Mouse (Mus musculus) gastrocnemius, postnatal 36 days (tissue): Measurements from ENCODE around the gene Tprg. TPM values are rescaled to one million over a fixed set of nuclear protein-coding genes. Genes with fewer than 3 reads are reported as not detected.
A peak's percentile ranks its signal among the peaks of the same experiment; 100 is the strongest.

ENCODE experiments used
- DNase-seq, 2 experiments: peaks; one replicate each; pipeline ENCODE4 v3.0.0; 2022
- intact Hi-C: fragments of 180-260 bp; cut with DNase I; formaldehyde crosslinking; loops from one replicate; pipeline ENCODE4 v1.15.1; 2025
- total RNA-seq, 2 experiments: library from RNA; stranded (reverse); gene quantifications; 2 replicates each; pipeline ENCODE4 v1.2.3; 2021

Gene Tprg
- total RNA-seq, 2 experiments from 2014 or later: not detected

DNA sequence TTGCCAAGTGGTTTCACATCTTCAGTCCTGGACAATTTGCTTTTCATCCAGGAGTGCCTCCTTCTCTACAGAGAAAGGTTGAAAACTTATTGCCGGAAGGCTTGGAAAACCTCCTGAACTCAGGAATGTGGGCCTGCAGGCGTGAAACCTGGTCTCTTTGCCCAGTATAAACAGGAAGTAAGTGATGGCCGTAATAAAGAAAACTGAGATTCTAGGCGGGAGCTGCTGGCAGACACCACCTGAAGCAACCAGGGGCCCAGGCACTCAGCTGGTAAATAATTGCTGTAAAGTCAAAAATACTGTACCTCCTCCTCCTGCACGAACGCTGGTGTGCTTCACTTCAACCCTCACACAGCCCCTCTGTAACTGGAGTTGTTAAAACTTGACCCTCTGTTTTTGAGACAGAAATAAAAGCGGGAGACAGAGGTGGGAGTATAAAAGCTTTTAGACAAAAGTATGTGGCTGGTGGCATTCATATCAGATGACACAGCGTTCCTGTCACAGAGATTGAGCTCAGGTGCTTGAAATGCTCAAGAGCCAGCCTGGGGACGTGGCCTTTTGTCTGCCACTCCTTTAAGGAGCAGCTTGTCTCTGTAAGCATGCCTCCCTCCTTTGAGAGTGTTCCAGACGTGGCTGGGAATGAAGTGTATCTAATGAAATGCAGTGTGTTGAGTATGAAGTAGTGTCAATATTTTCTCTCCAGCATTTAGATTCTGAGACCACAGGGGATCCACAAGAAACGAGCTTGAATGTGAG is 131.4 kb downstream of the Tprg start:
- DNase-seq: no peak
- intact Hi-C loops: no loop called here

DNA sequence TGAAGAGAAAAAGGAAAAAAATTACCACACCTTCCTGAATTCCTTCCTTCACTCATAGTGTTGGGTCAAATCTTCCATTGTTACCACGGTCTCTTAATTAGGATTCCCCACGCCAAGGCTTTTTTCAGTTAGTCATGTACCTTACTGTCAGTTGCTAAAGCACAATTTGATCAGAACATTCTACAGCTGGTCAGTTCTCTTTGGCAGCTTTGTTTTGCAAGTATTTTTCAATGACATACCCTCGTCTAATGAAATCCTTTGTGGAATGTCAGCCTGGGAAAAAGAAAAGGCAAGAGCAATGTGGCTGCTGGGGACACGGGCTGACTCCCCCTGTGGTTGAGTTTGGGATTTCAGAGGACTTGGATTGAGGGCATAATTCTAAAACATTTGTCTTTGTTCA is 136.4 kb downstream of the Tprg start:
- intact Hi-C loops: no loop called here

DNA sequence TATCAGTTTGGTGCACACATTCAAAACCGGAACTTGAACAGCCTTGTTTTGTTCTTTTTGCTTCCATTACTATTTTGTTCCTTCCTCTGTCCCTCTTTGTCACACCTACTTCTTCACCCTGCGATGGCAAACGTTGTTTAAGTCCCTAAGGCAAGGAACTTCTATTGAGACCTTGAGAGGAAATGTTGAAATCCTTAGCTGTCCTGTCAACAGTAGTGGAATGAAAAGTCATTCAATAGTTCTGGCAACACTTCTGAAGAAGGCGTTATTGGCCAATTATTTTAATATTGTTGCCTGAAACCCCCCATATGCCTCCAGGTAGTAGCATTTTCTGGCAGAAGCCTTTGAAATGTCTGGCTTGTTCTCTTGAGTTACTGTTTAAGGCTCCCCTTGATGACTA is 137.4 kb downstream of the Tprg start:
- no peak for DNase-seq
- intact Hi-C loops: no loop called here

More for the DNA sequence above, 136.4 kb downstream of the Tprg start:
- DNase-seq: no peak

GRCm38 (mm10) chr16:25424915-25425314 is 138.3 kb downstream of the Tprg start:
- intact Hi-C loops: no loop called here
- DNase-seq: no peak

DNA sequence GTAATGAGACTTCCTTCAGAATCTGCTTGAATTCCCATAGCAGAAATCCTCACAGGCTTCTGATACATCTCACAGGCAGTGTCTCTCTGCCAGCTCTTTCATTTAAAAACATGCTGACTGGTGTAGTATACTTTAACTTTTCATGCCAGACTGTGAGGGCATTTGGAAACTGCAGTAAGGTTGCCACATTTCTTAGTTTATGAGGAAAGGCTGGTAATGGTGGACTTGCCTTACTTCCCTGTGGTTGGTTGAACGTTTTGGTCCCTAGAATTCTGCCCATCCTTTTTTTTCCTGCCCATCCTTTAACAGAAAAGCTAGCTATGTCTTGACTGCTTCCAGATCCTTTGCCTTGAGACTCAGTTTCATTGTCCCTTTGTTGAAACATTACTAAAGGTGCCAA is 138.8 kb downstream of the Tprg start:
- DNase-seq: no peak
- intact Hi-C loops: no loop called here

GRCm38 (mm10) chr16:25426261-25426660 is 139.6 kb downstream of the Tprg start:
- DNase-seq: no peak
- intact Hi-C loops: no loop called here

- intact Hi-C loops: no loop called here
- DNase-seq: no peak
These were observed 153.4 kb downstream of the Tprg start for GRCm38 (mm10) chr16:25440039-25440438.

DNA sequence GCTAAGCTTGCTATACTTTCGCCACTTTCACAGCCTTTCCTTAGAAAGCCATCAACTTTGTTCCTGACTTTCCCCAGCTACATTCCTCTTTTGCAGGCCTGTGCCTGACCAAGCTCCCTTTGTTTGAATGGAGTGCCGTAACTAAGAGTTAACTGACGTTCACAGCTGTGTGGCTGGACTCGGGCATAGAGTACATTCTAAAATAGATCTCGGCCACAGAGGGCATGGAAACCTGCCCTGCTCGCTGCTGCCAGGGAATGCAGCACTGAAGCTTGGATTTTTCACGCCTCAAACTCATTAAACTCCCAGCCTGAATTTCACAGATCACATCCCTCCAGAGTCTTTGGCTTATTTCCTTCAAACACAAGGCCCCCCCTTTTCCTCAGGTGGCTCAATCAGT is 159.0 kb downstream of the Tprg start:
- DNase-seq: peak; percentile 48 to 63
- intact Hi-C loops: no loop called here

DNA sequence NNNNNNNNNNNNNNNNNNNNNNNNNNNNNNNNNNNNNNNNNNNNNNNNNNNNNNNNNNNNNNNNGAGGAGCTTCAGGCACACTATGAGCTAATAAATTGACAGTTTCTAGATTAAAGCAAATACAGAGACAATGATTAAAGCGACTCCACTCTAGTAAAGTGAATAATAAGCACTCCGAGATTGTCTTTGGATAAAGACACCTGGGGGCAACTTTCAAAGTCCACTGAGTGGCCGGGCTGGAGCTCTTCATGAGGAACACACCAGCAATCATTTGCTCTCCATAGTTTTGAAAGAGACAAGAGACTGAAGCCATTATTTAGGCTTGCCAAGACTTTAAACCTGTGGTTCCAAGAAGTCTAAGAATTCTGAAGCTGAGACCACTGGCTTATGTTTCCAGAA is 164.9 kb downstream of the Tprg start:
- no peak for DNase-seq
- intact Hi-C loops: no loop called here

DNA sequence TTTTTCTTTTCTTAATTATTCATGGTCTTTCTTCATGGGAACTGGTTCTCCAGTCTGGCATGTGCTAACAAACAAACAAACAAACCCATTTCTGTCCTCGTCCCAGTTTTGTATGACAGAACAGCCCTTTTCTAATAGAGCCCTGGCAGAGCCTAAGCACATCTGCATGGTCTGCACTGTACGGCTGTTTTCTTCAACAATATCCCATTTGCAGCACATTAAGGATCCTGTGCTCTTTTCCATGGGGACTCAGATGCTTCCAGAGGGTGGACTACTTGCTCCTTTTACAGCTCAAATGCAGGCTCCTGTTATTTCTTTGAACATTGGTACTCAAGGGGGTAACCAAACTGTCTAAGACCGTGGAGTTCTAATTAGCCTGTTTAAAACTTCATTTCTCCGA is 178.1 kb downstream of the Tprg start:
- intact Hi-C loops: no loop called here
- DNase-seq: no peak

- no peak for DNase-seq
- intact Hi-C loops: no loop called here
These were observed 179.0 kb downstream of the Tprg start for GRCm38 (mm10) chr16:25465435-25466139.

- intact Hi-C loops: no loop called here
- no peak for DNase-seq
These were observed 181.4 kb downstream of the Tprg start for GRCm38 (mm10) chr16:25468040-25468439.

GRCm38 (mm10) chr16:25468662-25469061 is 182.0 kb downstream of the Tprg start:
- intact Hi-C loops: no loop called here
- no peak for DNase-seq
